In the genomic region with DNA sequence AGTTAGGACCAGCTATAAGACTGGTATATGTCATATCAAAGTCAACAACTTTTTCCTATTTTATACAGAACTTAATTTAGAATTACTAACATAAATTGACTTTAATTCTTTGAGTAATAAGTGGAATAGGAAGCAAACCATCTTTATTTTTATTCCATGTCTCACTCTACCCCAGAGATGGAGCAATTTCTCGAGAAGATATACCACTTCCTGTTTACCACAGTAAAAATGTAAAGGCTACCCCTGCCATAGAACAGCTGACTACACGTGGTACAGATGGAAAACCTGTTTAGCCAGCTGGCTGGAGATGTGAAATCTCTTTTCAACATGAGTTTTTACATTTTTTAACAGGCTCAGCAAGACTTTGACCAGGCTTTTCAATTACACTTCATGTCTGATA, we compare ENCODE assay signal across 20 mouse cellular contexts.
"Had no signal": no experiment of that assay in that cellular context is flagged by ENCODE, and none has a peak within 500 bp of the region (broad histone marks: within the 10 kb centered on the region; RNA-seq: fewer than 3 reads in every experiment).

No protein-coding gene starts in this region.

- ATAC-seq: liver, postnatal 0 days; midbrain, embryonic 16.5 days had no signal

- H3K27ac ChIP-seq: liver, embryonic 13.5 days; liver, embryonic 15.5 days; lung, embryonic 15.5 days; midbrain, embryonic 10.5 days; midbrain, embryonic 12.5 days; neural tube, embryonic 13.5 days; neural tube, embryonic 15.5 days; stomach, embryonic 15.5 days; stomach, postnatal 0 days had no signal

- DNase-seq: liver, embryonic 13.5 days; liver, postnatal 0 days; lung, adult 2 months; lung, postnatal 10 days; lung, postnatal 4 days; midbrain, embryonic 14.5 days; retina, postnatal 1 day; right cerebral cortex, adult 18-20 months; right cerebral cortex, postnatal 14 days; thymus, postnatal 36 days had no signal

- H3K4me3 ChIP-seq: liver, embryonic 13.5 days; liver, embryonic 15.5 days; lung, embryonic 15.5 days; midbrain, embryonic 10.5 days; midbrain, embryonic 12.5 days; myocyte; neural tube, embryonic 13.5 days; neural tube, embryonic 15.5 days; stomach, embryonic 15.5 days had no signal
